Mouse (Mus musculus) liver (tissue): ENCODE measurements at regions not wholly inside any gene's neighbourhood (a gene's known extent, or its start where the extent isn't known, plus 50 kb on each side); places are given as distances from the start of the nearest gene placed in this dataset.
"Not testable (repeated sequence)": the region's sequence is repeated elsewhere in the genome, so short reads cannot be mapped to it uniquely, and the experiment has no call there.

ENCODE experiments used
- DNase-seq: peaks from one replicate; pipeline ENCODE4 v3.0.0-alpha.2; 2020; ENCODE audit warnings: mixed read lengths

GRCm38 (mm10) chr10:104592009-104592603 is 398.3 kb downstream of the Gm4340 start:
- no peak for DNase-seq

GRCm38 (mm10) chr10:104595920-104596319 is 402.1 kb downstream of the Gm4340 start:
- DNase-seq: no peak

GRCm38 (mm10) chr10:104627629-104628028 is 433.8 kb downstream of the Gm4340 start:
- no peak for DNase-seq

DNA sequence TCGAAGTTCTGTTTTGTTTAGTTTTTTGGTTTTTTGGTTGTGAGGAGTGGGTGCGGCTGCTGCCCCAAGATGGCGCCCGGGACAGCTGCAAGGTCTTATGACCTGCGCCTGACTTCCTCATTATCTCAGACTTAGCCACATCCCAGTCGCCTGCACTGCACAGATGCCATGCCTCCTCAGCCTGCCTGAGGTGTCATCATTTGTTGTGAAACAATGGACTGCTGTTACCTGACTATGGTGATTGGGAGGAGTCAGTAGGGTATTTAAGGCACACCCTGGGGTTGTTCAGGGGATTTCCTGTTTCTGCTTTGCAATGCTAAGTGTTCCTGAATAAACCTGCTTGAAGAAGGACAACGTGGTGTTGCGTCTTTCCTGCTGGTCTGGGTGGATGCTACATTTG is 457.2 kb downstream of the Gm4340 start:
- no peak for DNase-seq

GRCm38 (mm10) chr10:104660298-104660697 is 466.5 kb downstream of the Gm4340 start:
- no peak for DNase-seq

- peak; percentile 10 for DNase-seq
Measured at GRCm38 (mm10) chr10:104661672-104662071, 467.8 kb downstream of the Gm4340 start.

- no peak for DNase-seq
Measured at GRCm38 (mm10) chr10:104668286-104668685, 474.4 kb downstream of the Gm4340 start.

DNA sequence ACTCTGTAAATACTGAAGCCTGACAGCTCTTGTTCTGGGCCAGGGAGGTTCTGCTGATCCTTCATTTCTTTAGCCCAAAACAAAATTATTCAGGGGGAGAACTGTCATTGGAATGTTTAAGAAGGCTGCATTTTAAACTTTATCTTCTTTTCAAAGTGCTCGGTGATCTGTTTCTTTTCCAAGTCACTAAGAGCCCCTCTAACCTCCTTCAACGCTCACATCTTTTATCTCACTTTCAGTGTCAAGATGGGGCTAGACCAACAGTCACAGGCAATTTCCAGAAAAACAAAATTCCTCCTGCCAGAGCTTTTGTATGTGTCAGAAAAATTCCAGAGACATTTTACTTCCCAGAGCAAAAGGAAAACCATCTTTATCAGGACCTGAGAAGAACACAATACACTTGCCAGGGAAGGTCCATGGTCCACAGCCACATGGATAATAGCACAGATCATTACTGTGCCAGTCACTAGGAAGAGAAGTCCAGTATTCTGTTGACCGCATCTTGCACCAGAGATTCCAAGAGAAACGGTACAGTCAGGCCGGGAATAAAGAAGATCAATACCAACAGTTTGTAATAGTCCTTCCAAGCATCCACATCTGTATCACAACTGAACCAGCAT is 491.0 kb downstream of the Gm4340 start:
- no peak for DNase-seq

GRCm38 (mm10) chr10:104685857-104686256 is 492.0 kb downstream of the Gm4340 start:
- DNase-seq: no peak

DNA sequence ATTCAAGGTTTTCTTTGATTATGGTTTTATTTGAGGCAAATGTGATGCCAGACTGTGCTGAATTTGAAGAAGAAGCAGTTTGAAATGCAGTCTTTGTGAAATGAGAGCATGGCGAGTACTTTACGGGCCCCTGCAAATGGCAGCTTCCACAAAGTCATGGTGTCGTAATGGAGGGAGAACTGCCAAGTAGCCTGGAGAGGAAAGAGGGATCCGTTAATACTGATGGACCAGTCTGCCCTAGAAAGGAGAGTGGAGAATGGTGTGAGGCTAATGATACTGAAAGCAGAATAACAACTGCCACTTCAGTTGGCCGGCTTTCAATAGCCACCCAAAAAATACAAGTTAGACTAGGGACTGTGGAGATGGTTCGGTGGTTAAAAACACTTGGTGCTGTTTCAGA is 492.8 kb downstream of the Gm4340 start:
- no peak for DNase-seq

GRCm38 (mm10) chr10:104694974-104695373 is 501.1 kb downstream of the Gm4340 start:
- DNase-seq: no peak

DNA sequence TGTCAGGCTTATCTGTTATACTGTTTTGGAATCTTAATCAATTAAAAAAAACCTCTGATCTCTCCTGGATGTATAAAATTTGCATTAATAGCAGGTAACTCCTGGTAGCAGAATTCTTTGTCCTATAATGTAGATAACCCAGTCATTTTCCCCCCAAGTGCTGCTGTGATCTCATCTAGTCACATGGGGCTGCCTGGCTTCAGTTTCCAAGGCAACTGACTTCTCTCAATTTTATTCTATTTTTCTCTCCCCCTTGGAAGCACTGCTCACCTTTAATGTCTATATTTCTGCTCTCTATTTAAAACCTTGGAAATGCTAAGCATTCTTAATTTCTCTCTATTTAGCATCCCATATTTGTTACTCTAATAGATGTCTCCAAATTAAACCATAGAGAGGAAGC is 515.1 kb downstream of the Gm4340 start:
- no peak for DNase-seq

- DNase-seq: not testable (repeated sequence)
Measured at GRCm38 (mm10) chr10:104713281-104713915, 519.6 kb downstream of the Gm4340 start.
